ENCODE assay signal across 8 mouse cellular contexts in genomic region chr19:7240291-7240690, GRCm38 (mm10). TPM values are rescaled to one million over a fixed set of nuclear protein-coding genes. Genes with fewer than 3 reads are reported as not detected.
DNase-seq lines count a peak whose midpoint lies in the region; ATAC-seq and TF ChIP-seq lines count a peak whose summit lies in the region.

No protein-coding gene starts in this region.

- no peak for TF ChIP-seq CTCF in lung, postnatal 0 days (IDR thresholded peaks at IDR 0.05)
- no peak for TF ChIP-seq CTCF in cortical plate, adult 2 months (IDR thresholded peaks at IDR 0.05; ENCODE audit: extremely low read depth, insufficient read depth, low read length)

- peak overlapping the region; percentile 65 for H3K9ac ChIP-seq in lung, postnatal 0 days (replicated peaks; ENCODE audit: low read depth)
- peak overlapping the region; percentile 85 for H3K9ac ChIP-seq in hindbrain, embryonic 11.5 days (ENCODE audit: low read depth, low read length)
- peak overlapping the region; percentile 82 for H3K9ac ChIP-seq in midbrain, embryonic 11.5 days (ENCODE audit: low read length)

- no peaks in the 10 kb centered on the region for H3K27me3 ChIP-seq in lung, postnatal 0 days (replicated peaks; ENCODE audit: insufficient read depth, low read length)
- no peaks in the 10 kb centered on the region for H3K27me3 ChIP-seq in hindbrain, embryonic 11.5 days (ENCODE audit: control insufficient read depth, insufficient read depth, low read length)
- H3K27me3 ChIP-seq in midbrain, embryonic 11.5 days (ENCODE audit: control insufficient read depth, insufficient read depth, low read length), result no peaks in the 10 kb centered on the region

- H3K4me3 ChIP-seq in lung, postnatal 0 days (ENCODE audit: low read depth, low read length), result peak overlapping the region; percentile 74
- peak overlapping the region; percentile 90 for H3K4me3 ChIP-seq in cortical plate, adult 2 months (ENCODE audit: insufficient read depth, low read length)
- H3K4me3 ChIP-seq in hindbrain, embryonic 11.5 days (ENCODE audit: low read depth, low read length), result peak overlapping the region; percentile 71
- peak overlapping the region; percentile 77 for H3K4me3 ChIP-seq in midbrain, embryonic 11.5 days (ENCODE audit: low read depth, low read length)

- peak overlapping the region; percentile 94 for H3K4me2 ChIP-seq in lung, postnatal 0 days (replicated peaks; ENCODE audit: low read depth, low read length)
- peak overlapping the region; percentile 90 for H3K4me2 ChIP-seq in hindbrain, embryonic 11.5 days (replicated peaks; ENCODE audit: low read depth, low read length)
- H3K4me2 ChIP-seq in midbrain, embryonic 11.5 days, result peak overlapping the region; percentile 95

- no peaks in the 10 kb centered on the region for H3K36me3 ChIP-seq in lung, postnatal 0 days (ENCODE audit: insufficient read depth, low read length)
- H3K36me3 ChIP-seq in hindbrain, embryonic 11.5 days (ENCODE audit: control insufficient read depth, insufficient read depth, low read length), result no peaks in the 10 kb centered on the region
- 0 out of 2 replicates have a peak, but pooled peaks cover 2% of the 10 kb centered on the region for H3K36me3 ChIP-seq in midbrain, embryonic 11.5 days (ENCODE audit: control insufficient read depth, insufficient read depth, low read length)

- WGBS in lung, postnatal 0 days, result 2% methylated on average over 13 of the region's 13 CpGs
- 4% methylated on average over 13 of the region's 13 CpGs for WGBS in hindbrain, embryonic 11.5 days
- WGBS in midbrain, embryonic 11.5 days, result 6% methylated on average over 13 of the region's 13 CpGs

- no peak for TF ChIP-seq POLR2A in cortical plate, adult 2 months (IDR thresholded peaks at IDR 0.05; ENCODE audit: extremely low read depth, insufficient read depth, low read length)

- no peaks in the 10 kb centered on the region for H3K4me1 ChIP-seq in lung, postnatal 0 days (ENCODE audit: insufficient read depth, low read depth, low read length)
- H3K4me1 ChIP-seq in cortical plate, adult 2 months (ENCODE audit: control insufficient read depth, insufficient read depth, low read length), result peaks cover 2% of the 10 kb centered on the region; the same call in 1 of the 2 replicates
- peaks cover 2% of the 10 kb centered on the region for H3K4me1 ChIP-seq in hindbrain, embryonic 11.5 days (replicated peaks; ENCODE audit: control insufficient read depth, insufficient read depth, low read length)
- peaks cover 8% of the 10 kb centered on the region for H3K4me1 ChIP-seq in midbrain, embryonic 11.5 days (ENCODE audit: control insufficient read depth, insufficient read depth, low read length)

- peak overlapping the region; percentile 51 for H3K27ac ChIP-seq in lung, postnatal 0 days (ENCODE audit: low read length)
- H3K27ac ChIP-seq in cortical plate, adult 2 months (ENCODE audit: insufficient read depth, low read length), result no peak overlapping the region
- peak overlapping the region; percentile 76 for H3K27ac ChIP-seq in hindbrain, embryonic 11.5 days (ENCODE audit: low read depth, low read length)
- H3K27ac ChIP-seq in midbrain, embryonic 11.5 days (ENCODE audit: low read depth, low read length), result peak overlapping the region; percentile 78; the same call in 1 of the 2 replicates

- no peak for DNase-seq in lung, postnatal 0 days (ENCODE audit: low spot score)
- no peak for DNase-seq in lung, adult 18-20 months
- peak; percentile 24 for DNase-seq in hindbrain, embryonic 11.5 days (ENCODE audit: low spot score)
- DNase-seq in midbrain, embryonic 11.5 days (ENCODE audit: low spot score, missing footprints), result peak; percentile 90
- DNase-seq in adrenal gland, postnatal 36 days, result no peak
- DNase-seq in urinary bladder, postnatal 25 days (ENCODE audit: low spot score), result no peak

- no peak for ATAC-seq in lung, postnatal 0 days
- ATAC-seq in hindbrain, embryonic 11.5 days (ENCODE audit: low FRiP score), result peak; percentile 6; the same call in 1 of the 2 replicates
- ATAC-seq in midbrain, embryonic 11.5 days (ENCODE audit: low FRiP score), result no peak; the same call in 1 of the 2 replicates
- ATAC-seq in monocyte, adult 5-6 weeks (replicated peaks; ENCODE audit: insufficient number of reproducible peaks, low FRiP score, low TSS enrichment, poor library complexity, severe bottlenecking), result no peak

- TF ChIP-seq EP300 in lung, postnatal 0 days (IDR thresholded peaks at IDR 0.05), result no peak

- no peaks in the 10 kb centered on the region for H3K9me3 ChIP-seq in lung, postnatal 0 days (ENCODE audit: low read length)
- no peaks in the 10 kb centered on the region for H3K9me3 ChIP-seq in hindbrain, embryonic 11.5 days (ENCODE audit: control insufficient read depth, low read length)
- no peaks in the 10 kb centered on the region for H3K9me3 ChIP-seq in midbrain, embryonic 11.5 days (ENCODE audit: control insufficient read depth, low read length)

RNA-seq across cellular contexts. Expression of gene Naa40, which starts 0.7 kb away (rescaled TPM):
- polyA plus RNA-seq in lung, postnatal 0 days (2015; fragmentation: Nextera tagmentation; extraction: Ambion mirVana), result 16.6 and 17.7 TPM in 2 replicates
- 62.4 and 64.7 TPM in 2 replicates for polyA plus RNA-seq in cortical plate, adult 2 months (2012; rRNA removed)
- 79.9 and 87.6 TPM in 2 replicates for polyA plus RNA-seq in hindbrain, embryonic 11.5 days (2014; fragmentation: Nextera tagmentation; extraction: Ambion mirVana)
- 94.3 and 103 TPM in 2 replicates for polyA plus RNA-seq in midbrain, embryonic 11.5 days (2014; fragmentation: Nextera tagmentation; extraction: Ambion mirVana)
- 10 to 100 TPM; 18.6 to 25.6 TPM for total RNA-seq in adrenal gland, postnatal 36 days (2021)
- 14.9 to 17.6 TPM (median 17.5 TPM) in 3 replicates for total RNA-seq in monocyte, adult 5-6 weeks (2017)

RNA-seq across cellular contexts. Expression of gene Cox8a, which starts 22.9 kb away (rescaled TPM):
- 889 and 976 TPM in 2 replicates for polyA plus RNA-seq in lung, postnatal 0 days (2015; fragmentation: Nextera tagmentation; extraction: Ambion mirVana)
- polyA plus RNA-seq in cortical plate, adult 2 months (2012; rRNA removed), result 1,448 and 1,495 TPM in 2 replicates
- polyA plus RNA-seq in hindbrain, embryonic 11.5 days (2014; fragmentation: Nextera tagmentation; extraction: Ambion mirVana), result 762 and 780 TPM in 2 replicates
- 730 and 757 TPM in 2 replicates for polyA plus RNA-seq in midbrain, embryonic 11.5 days (2014; fragmentation: Nextera tagmentation; extraction: Ambion mirVana)
- 1,000 to 10,000 TPM; 1,022 to 1,091 TPM for total RNA-seq in adrenal gland, postnatal 36 days (2021)
- total RNA-seq in monocyte, adult 5-6 weeks (2017), result 236 to 274 TPM (median 246 TPM) in 3 replicates

RNA-seq across cellular contexts. Expression of gene Rcor2, which starts 26.8 kb away (rescaled TPM):
- 1.3 and 1.5 TPM in 2 replicates for polyA plus RNA-seq in lung, postnatal 0 days (2015; fragmentation: Nextera tagmentation; extraction: Ambion mirVana)
- 18.9 and 21.8 TPM in 2 replicates for polyA plus RNA-seq in cortical plate, adult 2 months (2012; rRNA removed)
- polyA plus RNA-seq in hindbrain, embryonic 11.5 days (2014; fragmentation: Nextera tagmentation; extraction: Ambion mirVana), result 28.1 and 31.4 TPM in 2 replicates
- polyA plus RNA-seq in midbrain, embryonic 11.5 days (2014; fragmentation: Nextera tagmentation; extraction: Ambion mirVana), result 33.8 and 36.9 TPM in 2 replicates
- total RNA-seq in adrenal gland, postnatal 36 days (2021), result 1 to 10 TPM; 2.0 to 4.4 TPM
- total RNA-seq in monocyte, adult 5-6 weeks (2017), result not detected in 3 replicates

RNA-seq across cellular contexts. Expression of gene Otub1, which starts 34.2 kb away (rescaled TPM):
- 107 and 119 TPM in 2 replicates for polyA plus RNA-seq in lung, postnatal 0 days (2015; fragmentation: Nextera tagmentation; extraction: Ambion mirVana)
- polyA plus RNA-seq in cortical plate, adult 2 months (2012; rRNA removed), result 265 TPM in 2 replicates
- 246 and 250 TPM in 2 replicates for polyA plus RNA-seq in hindbrain, embryonic 11.5 days (2014; fragmentation: Nextera tagmentation; extraction: Ambion mirVana)
- polyA plus RNA-seq in midbrain, embryonic 11.5 days (2014; fragmentation: Nextera tagmentation; extraction: Ambion mirVana), result 241 and 252 TPM in 2 replicates
- 100 to 1,000 TPM; 118 to 130 TPM for total RNA-seq in adrenal gland, postnatal 36 days (2021)
- 71.4 to 75.8 TPM (median 73.8 TPM) in 3 replicates for total RNA-seq in monocyte, adult 5-6 weeks (2017)

Comparison
In these comparisons a context has a peak if more than half of its experiments do, and no peak if none do; other contexts are left out.
1. DNase-seq: peak in hindbrain, embryonic 11.5 days (single experiment) and midbrain, embryonic 11.5 days (single experiment); none in lung, postnatal 0 days (single experiment), lung, adult 18-20 months (0 of 2), adrenal gland, postnatal 36 days (0 of 2) and urinary bladder, postnatal 25 days (single experiment).
2. Peak in every context shown above with its lines, with median percentiles within 50 percentile points of each other: H3K4me2 ChIP-seq, H3K4me3 ChIP-seq and H3K9ac ChIP-seq.